Mouse (Mus musculus) lung, adult 2 months (tissue): Measurements from ENCODE around the gene Brd2.

ENCODE experiments used
- CTCF ChIP-seq: fragments of 200-500 bp; IDR thresholded peaks from 2 replicates; pipeline ENCODE4 v1.5.1; 2011; ENCODE audit warnings: mild to moderate bottlenecking, low read length, control low read depth; ENCODE audit not compliant: insufficient read depth
- POLR2A ChIP-seq: fragments of 200-500 bp; IDR thresholded peaks from 2 replicates; pipeline ENCODE4 v1.6.1; 2011; ENCODE audit warnings: low read depth, mild to moderate bottlenecking, control low read depth, low read length, borderline replicate concordance; ENCODE audit errors: extremely low read depth

GRCm38 (mm10) chr17:34097272-34097671 lies 25.2 kb downstream of the Brd2 start:
- no peak for TF ChIP-seq POLR2A
- no peak for TF ChIP-seq CTCF
